Mouse (Mus musculus): ENCODE data around the gene Ap1m1.

Ap1m1 gene

GRCm38 (mm10) chr8:72281634-72282033, 41.8 kb downstream of the Ap1m1 start:
- in situ Hi-C loops (cut with MboI; ENCODE audit: unreplicated experiment in 2 of 2), result loop anchor here in 1 of 2 experiments (25.0 kb wide), 1 partner anchor 1144 kb away; no protein-coding TSS in a partner anchor

DNA sequence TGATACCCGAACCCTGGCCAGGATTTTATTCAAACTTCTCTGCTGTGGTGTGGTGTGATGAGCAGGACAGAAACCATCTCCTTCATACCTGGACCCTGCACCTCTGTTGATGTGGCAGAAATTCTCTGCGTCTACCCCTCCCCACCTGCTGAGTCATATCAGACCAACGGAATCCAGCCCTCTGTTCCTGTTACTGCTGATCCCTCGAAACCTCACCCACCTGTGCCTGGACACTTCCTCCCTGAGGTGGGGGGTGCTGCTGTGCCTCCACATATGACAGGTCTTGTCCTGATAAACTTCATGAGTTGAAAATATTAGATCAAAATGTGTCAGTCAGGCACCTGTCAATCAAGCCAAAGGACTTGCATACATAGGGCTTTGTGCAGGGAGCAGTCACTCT, 45.5 kb downstream of the Ap1m1 start:
- in situ Hi-C loops (cut with MboI; ENCODE audit: unreplicated experiment in 2 of 2), result loop anchor here in 1 of 2 experiments (25.0 kb wide), 1 partner anchor 1148 kb away; no protein-coding TSS in a partner anchor

- in situ Hi-C loops (cut with MboI; ENCODE audit: unreplicated experiment in 2 of 2), result loop anchor here in 1 of 2 experiments (25.0 kb wide), 1 partner anchor 1152 kb away; no protein-coding TSS in a partner anchor
Observed at GRCm38 (mm10) chr8:72289051-72289450, 49.2 kb downstream of the Ap1m1 start.

DNA sequence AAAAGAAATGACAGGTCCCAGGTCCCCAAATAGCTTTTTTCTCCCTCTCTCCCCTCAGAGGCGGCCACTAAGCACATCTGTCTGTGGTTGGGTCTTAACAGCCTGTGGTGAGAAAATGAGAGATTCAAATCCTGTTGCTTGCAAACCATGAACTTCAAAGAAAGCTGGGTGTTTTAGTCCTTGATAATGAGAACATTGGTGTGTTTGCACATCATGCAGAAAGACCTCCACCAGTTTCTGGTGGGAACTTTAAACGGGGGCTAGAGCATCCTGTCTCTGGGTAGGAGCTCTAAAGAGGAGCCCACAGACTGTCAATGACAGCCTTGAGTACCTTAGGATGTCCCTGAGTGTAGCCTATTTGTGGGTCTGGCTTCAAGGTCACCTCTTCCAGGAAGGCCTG, 51.3 kb downstream of the Ap1m1 start:
- in situ Hi-C loops (cut with MboI; ENCODE audit: unreplicated experiment in 2 of 2), result loop anchor here in 1 of 2 experiments (25.0 kb wide), 1 partner anchor 1154 kb away; no protein-coding TSS in a partner anchor

DNA sequence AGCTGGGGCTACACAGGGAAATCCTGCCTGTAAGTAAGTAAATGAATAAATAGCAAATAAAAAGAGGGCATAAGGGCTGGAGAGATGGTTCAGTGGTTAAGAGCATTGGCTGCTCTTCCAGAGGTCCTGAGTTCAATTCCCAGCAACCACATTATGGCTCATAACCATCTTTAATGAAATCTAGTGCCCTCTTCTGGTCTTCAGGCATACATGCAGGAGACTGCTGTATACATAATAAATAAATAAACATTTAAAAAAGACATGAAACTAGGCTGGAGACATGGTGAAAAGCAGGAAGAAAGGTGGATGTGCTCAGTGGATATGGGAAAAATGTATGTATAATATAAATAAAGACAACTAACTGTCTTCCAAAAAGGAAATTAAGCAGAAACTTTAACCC, 53.5 kb downstream of the Ap1m1 start:
- in situ Hi-C loops (cut with MboI; ENCODE audit: unreplicated experiment in 2 of 2), result loop anchor here in 1 of 2 experiments (25.0 kb wide), 1 partner anchor 1156 kb away; no protein-coding TSS in a partner anchor

GRCm38 (mm10) chr8:72295125-72295524, 55.3 kb downstream of the Ap1m1 start:
- in situ Hi-C loops (cut with MboI; ENCODE audit: unreplicated experiment in 2 of 2), result loop anchor here in 1 of 2 experiments (25.0 kb wide), 1 partner anchor 1158 kb away; no protein-coding TSS in a partner anchor

GRCm38 (mm10) chr8:72295679-72296078, 55.9 kb downstream of the Ap1m1 start:
- in situ Hi-C loops (cut with MboI; ENCODE audit: unreplicated experiment in 2 of 2), result loop anchor here in 1 of 2 experiments (25.0 kb wide), 1 partner anchor 1158 kb away; no protein-coding TSS in a partner anchor

DNA sequence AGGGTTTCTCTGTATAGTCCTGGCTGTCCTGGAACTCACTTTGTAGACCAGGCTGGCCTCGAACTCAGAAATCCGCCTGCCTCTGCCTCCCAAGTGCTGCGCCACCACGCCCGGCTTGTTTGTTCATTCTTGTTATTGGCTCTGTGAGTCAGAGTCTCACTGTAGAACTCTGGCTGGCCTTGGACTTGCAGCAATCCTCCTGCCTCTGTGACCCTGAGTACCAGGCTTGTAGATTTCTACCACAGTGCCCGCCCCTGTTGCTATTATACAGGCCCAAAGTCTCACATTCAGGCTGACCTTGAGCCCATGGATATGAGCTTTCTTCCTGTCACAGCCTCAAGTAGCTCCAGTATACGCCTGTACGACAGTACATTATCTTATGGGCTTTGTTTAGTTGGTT, 56.7 kb downstream of the Ap1m1 start:
- in situ Hi-C loops (cut with MboI; ENCODE audit: unreplicated experiment in 2 of 2), result loop anchor here in 1 of 2 experiments (25.0 kb wide), 1 partner anchor 1159 kb away; no protein-coding TSS in a partner anchor

DNA sequence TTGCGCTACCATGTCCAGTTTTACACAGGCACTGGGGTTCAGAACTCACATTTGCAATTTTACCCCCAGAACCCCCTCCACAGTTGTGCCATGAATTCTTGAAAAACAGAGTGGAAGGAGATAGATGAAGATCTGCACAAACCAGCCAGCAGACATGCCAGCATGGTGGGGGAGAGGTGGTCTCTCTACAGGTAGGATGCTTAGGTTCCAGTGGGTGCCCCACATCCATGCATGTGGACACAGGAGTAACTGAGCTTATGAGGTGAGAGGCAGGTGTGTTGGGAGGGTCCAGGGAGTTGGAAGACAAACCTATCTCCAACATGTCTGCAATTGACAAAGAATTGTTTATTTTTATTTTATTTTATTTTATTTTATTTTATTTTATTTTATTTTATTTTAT, 59.1 kb downstream of the Ap1m1 start:
- in situ Hi-C loops (cut with MboI; ENCODE audit: unreplicated experiment in 2 of 2), result loop anchor here in 1 of 2 experiments (25.0 kb wide), 1 partner anchor 1162 kb away; no protein-coding TSS in a partner anchor

GRCm38 (mm10) chr8:72300654-72301400, 61.0 kb downstream of the Ap1m1 start:
- in situ Hi-C loops (cut with MboI; ENCODE audit: unreplicated experiment in 2 of 2), result loop anchor here in 1 of 2 experiments (5.0 kb wide), 2 partner anchors 34 to 51 kb away; no protein-coding TSS in a partner anchor

DNA sequence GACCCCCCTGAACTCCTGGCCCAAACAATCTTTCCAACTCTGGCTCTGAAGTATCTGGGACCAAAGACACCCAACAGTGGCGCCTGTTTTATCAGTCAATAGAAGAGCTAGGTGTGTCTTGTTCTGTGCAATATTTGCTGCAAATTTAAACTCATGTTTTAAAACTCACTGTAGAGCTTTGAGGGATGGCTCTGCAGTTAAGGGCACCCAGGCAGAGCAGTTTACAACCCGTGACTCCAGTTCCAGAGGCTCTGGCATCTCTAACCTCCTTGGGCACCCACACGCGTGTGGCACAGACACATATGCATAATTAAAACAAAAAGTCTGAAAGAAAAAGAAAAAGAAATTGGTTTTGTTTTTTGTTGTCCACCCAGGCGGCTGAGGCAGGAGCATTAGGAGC, 61.7 kb downstream of the Ap1m1 start:
- in situ Hi-C loops (cut with MboI; ENCODE audit: unreplicated experiment in 2 of 2), result loop anchor here in 1 of 2 experiments (5.0 kb wide), 2 partner anchors 34 to 51 kb away; no protein-coding TSS in a partner anchor

GRCm38 (mm10) chr8:72302986-72303612, 63.3 kb downstream of the Ap1m1 start:
- in situ Hi-C loops (cut with MboI; ENCODE audit: unreplicated experiment in 2 of 2), result loop anchor here in 1 of 2 experiments (5.0 kb wide), 2 partner anchors 36 to 49 kb away; no protein-coding TSS in a partner anchor

DNA sequence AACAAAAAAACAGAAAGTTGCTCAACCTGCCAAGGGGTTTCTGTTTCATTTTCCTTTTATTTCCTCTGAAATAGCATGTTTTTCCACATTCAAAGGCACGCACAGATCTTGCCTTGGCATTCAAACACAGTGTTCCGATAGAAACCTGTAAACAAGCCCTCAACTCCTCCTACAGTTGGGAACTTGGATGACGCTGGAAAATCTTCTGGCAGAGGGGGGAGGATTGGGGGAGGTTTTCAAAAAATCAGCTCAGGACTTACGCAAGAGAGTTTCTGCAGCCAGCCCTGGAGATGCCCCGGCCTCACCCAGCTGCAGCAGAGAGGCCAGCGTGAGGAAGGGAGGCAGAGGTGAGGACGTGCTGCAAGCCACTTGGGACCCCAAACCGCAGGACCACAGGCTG, 63.8 kb downstream of the Ap1m1 start:
- in situ Hi-C loops (cut with MboI; ENCODE audit: unreplicated experiment in 2 of 2), result loop anchor here in 1 of 2 experiments (5.0 kb wide), 2 partner anchors 36 to 49 kb away; no protein-coding TSS in a partner anchor

- in situ Hi-C loops (cut with MboI; ENCODE audit: unreplicated experiment in 2 of 2), result loop anchor here in 1 of 2 experiments (5.0 kb wide), 1 partner anchor 47 kb away; no protein-coding TSS in a partner anchor
Observed at GRCm38 (mm10) chr8:72305210-72305905, 65.5 kb downstream of the Ap1m1 start, which contains the start of gene Gm10282. TSS of gene Gm10282 (minus strand) at chr8:72305260.

DNA sequence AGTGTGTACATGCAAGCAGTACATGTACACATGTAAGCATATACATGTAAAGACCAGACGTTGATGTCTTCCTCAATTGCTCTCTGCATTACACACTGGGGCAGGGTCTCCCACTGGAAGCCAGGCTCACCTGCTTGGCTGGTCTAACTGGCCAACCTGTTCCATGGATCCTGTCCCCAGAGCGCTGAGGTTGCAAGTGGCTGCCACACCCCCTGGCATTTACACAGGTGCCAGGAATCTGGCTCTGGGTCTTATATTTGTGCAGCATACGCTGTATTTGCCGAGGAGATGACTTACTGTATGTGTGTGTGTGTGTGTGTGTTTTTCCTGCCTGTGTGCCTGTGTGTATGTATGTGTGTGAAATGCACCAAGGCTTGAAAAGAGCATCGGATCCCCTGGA, 67.1 kb downstream of the Ap1m1 start:
- in situ Hi-C loops (cut with MboI; ENCODE audit: unreplicated experiment in 2 of 2), result loop anchor here in 1 of 2 experiments (5.0 kb wide), 1 partner anchor 45 kb away; no protein-coding TSS in a partner anchor
